Mouse (Mus musculus): ENCODE results near the gene Adamts17. TPM values are rescaled to one million over a fixed set of nuclear protein-coding genes. Genes with fewer than 3 reads are reported as not detected.
A peak's percentile ranks its signal among the peaks of the same experiment; 100 is the strongest.

The Adamts17 gene
- total RNA-seq, 2 experiments from 2014 or later: 0.15 to 0.47 TPM

DNA sequence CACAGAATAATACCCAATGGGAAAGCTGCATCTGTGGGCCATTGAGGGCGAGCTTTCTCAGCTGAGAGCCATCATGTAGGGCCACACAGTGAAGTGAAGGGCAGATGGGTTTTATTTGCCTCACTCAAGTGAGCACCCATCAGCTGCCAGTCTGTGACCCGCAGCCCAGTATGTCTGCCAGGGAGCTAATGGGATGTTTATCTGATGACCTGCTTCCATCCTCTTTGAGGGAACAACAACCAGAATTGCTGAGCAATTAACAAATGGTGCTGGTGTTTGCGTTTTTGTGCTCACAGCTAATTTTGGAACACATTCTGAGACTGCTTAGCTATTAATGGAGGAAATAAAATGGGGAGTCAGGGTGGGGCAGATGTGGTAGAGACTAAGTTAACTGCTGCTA, 12.6 kb downstream of the Adamts17 start:
- H3K27ac ChIP-seq: no peak overlapping the region
- intact Hi-C loops (cut with DNase I): no loop called here

GRCm38 (mm10) chr7:66857610-66858009, 18.1 kb downstream of the Adamts17 start:
- TF ChIP-seq CTCF (IDR thresholded peaks at IDR 0.05): no peak
- H3K4me3 ChIP-seq: no peak overlapping the region
- DNase-seq: no peak
- H3K27ac ChIP-seq: no peak overlapping the region
- intact Hi-C loops (cut with DNase I): no loop called here

More for the DNA sequence above, 12.6 kb downstream of the Adamts17 start:
- TF ChIP-seq CTCF (IDR thresholded peaks at IDR 0.05): no peak
- no peak for DNase-seq
- H3K4me3 ChIP-seq: no peak overlapping the region

DNA sequence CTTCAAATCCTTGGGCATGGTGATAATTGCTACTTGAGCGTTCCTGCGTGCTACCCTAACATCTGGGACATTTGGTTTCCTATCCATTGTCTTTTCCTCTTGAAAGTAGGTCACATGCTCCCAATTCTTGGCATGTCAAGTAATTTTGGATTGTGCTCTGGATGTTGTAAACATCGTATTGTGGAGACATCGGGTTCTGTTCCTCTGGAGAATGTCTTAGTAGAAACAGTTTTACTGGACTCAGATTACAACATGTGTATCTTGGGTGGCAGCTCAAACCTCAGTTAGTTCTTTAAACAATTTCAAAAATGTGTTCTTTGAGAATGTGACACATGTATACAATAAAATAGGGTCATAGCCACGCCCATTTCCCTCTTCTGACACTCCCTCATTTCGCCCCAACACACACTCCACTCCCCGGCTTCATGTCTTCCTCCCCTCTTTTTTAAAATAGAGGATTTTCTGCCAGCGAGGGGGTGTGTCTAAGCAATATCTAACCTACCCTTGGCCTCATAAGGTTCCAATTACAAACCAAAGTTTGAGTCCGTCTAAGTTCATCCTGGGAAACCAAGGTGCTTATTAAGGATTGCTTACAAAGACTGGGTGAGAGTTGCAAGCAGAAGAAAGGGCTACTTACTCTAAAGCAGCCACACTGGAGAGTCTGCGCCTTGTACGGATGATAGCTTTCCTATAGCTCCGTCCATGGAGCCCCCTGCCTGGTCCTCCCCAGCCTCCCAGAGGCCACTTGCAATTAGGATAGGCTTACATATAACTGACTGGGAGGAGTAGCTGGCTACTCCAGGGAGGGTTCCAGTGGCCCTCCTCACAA, 18.9 kb downstream of the Adamts17 start:
- DNase-seq: no peak
- no peak for TF ChIP-seq CTCF (IDR thresholded peaks at IDR 0.05)
- intact Hi-C loops (cut with DNase I): no loop called here
- no peak overlapping the region for H3K27ac ChIP-seq
- no peak overlapping the region for H3K4me3 ChIP-seq

GRCm38 (mm10) chr7:66859220-66859619, 19.7 kb downstream of the Adamts17 start:
- no peak for TF ChIP-seq CTCF (IDR thresholded peaks at IDR 0.05)
- Histone ChIP-seq H3K4me3 (no peak overlapping the region), H3K27ac (no peak overlapping the region)
- intact Hi-C loops (cut with DNase I): no loop called here
- DNase-seq: no peak

- Histone ChIP-seq H3K27ac (peak overlapping the region; percentile 38; the same call in 1 of the 2 replicates), H3K4me3 (peak overlapping the region; percentile 39)
- TF ChIP-seq CTCF (IDR thresholded peaks at IDR 0.05): peak; percentile 46
- DNase-seq: peak; percentile 26
- intact Hi-C loops (cut with DNase I): no loop called here
Measured at GRCm38 (mm10) chr7:66866944-66867718, 27.6 kb downstream of the Adamts17 start.

DNA sequence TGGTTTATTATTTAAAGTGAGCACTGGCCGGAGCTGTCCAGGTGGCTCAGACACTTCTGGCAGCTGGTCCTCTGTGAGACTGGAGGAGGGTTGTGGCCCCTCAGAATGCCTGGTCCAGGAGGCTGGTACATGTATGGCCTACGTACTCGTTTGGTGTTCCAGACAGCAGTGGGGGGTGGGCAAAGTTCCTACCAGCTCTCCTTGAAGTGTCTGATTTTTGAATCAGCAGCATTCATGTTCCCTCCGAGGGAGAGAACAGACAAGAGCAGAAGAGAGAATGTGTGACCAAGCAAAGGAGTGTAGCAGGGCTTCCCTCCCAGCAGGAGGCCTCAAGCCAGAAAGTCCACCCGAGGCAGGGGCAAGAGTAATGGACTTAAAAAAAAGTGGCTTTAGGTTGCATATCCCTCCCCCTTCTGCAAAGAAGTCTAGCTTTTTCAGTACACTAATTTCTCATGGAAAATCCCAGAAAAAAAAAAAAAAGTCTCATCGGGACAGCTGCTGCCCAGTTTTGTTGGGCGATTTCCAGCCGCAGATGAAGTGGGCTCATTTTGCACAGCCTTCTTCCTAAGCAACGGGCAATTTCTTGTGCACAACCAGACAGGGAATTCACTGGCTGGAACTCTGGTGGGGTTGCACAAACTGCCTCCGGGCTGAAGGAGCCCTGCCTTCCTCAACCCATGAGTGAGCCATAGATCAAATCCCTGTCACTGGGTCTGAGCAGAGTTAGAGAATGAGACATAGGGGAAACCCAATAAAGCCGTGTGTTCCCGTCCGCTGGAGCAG, 28.4 kb downstream of the Adamts17 start:
- TF ChIP-seq CTCF (IDR thresholded peaks at IDR 0.05): no peak
- Histone ChIP-seq H3K27ac (peak overlapping the region; percentile 38; the same call in 1 of the 2 replicates), H3K4me3 (no peak overlapping the region)
- intact Hi-C loops (cut with DNase I): no loop called here
- DNase-seq: peak; percentile 34

DNA sequence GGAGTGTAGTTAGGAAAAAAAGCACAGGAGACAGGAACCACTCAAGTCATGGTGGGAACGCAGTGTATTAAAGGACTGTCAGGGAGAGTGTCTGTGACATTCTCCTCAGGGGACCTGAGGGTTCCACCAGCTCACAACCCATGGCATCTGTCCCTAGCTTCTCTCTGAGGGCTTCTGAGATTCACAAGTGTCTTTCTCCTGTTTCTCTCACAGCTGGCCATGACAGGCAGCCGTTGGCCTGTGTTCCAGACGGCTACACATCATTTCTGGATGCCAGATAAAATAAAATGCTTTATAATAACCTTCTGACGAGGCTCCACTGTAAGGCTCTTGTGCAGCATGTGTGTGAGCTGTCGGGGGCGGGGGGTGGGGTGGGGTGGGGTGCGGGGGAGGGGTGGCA, 32.0 kb downstream of the Adamts17 start:
- no peak overlapping the region for H3K27ac ChIP-seq
- no peak for TF ChIP-seq CTCF (IDR thresholded peaks at IDR 0.05)
- intact Hi-C loops (cut with DNase I): no loop called here
- no peak for DNase-seq
- H3K4me3 ChIP-seq: no peak overlapping the region

DNA sequence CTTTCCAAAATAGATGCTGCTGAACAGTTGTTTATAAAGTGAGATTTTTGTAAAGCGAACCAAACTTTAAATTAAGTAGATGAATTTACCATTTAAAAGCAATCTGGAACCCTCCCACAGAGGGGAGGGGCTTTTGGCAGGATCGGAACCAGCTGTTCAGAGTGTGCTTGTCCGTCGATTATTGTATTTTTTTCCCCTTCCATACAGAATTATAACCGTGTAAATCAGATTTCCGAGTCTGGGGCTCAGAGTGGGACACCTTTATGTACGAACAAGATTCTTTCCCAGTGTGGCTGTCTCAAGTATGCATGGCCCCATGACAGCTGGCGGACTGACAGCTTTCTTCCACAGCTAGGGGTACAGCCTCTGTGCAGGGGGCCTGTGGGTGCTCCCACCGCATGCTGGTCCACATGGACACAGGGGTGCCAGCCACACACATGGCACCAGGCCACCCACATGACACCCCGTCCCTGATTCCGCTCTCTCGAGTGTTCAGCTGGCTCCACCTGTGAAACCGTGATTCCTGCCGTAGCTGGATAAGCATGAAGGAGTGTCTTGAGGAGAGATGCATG, 32.5 kb downstream of the Adamts17 start:
- Histone ChIP-seq H3K27ac (no peak overlapping the region), H3K4me3 (peak overlapping the region; percentile 47)
- peak; percentile 26 for DNase-seq
- TF ChIP-seq CTCF (IDR thresholded peaks at IDR 0.05): no peak
- intact Hi-C loops (cut with DNase I): no loop called here

GRCm38 (mm10) chr7:66873235-66873634, 33.7 kb downstream of the Adamts17 start:
- intact Hi-C loops (cut with DNase I): no loop called here
- no peak overlapping the region for H3K27ac ChIP-seq
- DNase-seq: no peak
- H3K4me3 ChIP-seq: no peak overlapping the region
- no peak for TF ChIP-seq CTCF (IDR thresholded peaks at IDR 0.05)

DNA sequence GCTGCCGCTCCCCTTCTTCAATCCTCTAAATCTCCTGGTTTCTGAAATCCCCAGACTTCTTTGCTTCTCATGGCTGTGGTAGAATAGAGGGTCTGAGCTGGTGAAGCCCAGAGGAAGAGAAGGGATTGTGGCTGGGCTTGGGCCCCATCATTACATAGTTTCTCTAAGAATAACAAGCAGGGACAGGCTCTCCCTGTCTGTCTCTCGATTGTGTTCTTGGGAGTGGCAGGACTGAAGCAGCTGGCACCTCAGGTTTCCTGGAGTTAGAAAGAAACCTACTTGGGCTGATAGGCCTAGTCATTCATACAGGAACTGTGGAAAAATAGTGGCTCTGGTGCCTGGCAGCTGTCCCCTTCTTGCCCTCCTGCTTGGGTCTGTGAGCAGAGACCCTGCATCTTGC, 51.9 kb downstream of the Adamts17 start:
- TF ChIP-seq CTCF (IDR thresholded peaks at IDR 0.05): no peak
- intact Hi-C loops (cut with DNase I): no loop called here
- DNase-seq: no peak

DNA sequence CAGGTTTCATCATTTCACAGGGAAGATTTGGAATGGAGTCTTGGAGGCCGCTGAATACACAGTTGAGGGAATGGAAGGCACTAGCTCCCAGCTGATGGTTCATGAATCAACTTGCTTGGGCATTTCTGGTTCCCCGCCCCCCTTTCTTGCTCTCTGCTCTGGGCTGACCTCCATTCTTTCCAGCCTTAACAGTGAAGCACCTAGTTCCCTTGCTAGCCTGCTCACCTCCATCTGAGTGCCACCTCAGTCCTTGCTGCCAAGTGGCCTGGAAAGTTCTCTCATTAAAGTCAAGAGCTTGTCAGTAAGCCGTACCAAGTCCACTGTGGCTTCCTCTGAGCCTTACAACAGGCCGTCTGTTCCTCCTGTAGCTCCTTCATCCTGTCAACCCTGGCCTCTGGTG, 52.6 kb downstream of the Adamts17 start:
- DNase-seq: no peak
- Histone ChIP-seq H3K4me3 (no peak overlapping the region), H3K27ac (no peak overlapping the region)
- intact Hi-C loops (cut with DNase I): no loop called here
- TF ChIP-seq CTCF (IDR thresholded peaks at IDR 0.05): no peak

More for the DNA sequence above, 51.9 kb downstream of the Adamts17 start:
- Histone ChIP-seq H3K27ac (no peak overlapping the region), H3K4me3 (no peak overlapping the region)

GRCm38 (mm10) chr7:66902376-66902775, 62.8 kb downstream of the Adamts17 start:
- intact Hi-C loops (cut with DNase I): no loop called here
- DNase-seq: peak; percentile 33
- Histone ChIP-seq H3K27ac (no peak overlapping the region), H3K4me3 (no peak overlapping the region)
- no peak for TF ChIP-seq CTCF (IDR thresholded peaks at IDR 0.05)
